Mouse (Mus musculus): ENCODE measurements around the gene Flad1.

Flad1 gene

GRCm38 (mm10) chr3:89425876-89426275 is 14.2 kb upstream of the Flad1 start:
- no peak for DNase-seq (ENCODE audit: low read depth)

- DNase-seq (ENCODE audit: low read depth): no peak
These were observed 13.5 kb upstream of the Flad1 start for GRCm38 (mm10) chr3:89425141-89425525.

DNA sequence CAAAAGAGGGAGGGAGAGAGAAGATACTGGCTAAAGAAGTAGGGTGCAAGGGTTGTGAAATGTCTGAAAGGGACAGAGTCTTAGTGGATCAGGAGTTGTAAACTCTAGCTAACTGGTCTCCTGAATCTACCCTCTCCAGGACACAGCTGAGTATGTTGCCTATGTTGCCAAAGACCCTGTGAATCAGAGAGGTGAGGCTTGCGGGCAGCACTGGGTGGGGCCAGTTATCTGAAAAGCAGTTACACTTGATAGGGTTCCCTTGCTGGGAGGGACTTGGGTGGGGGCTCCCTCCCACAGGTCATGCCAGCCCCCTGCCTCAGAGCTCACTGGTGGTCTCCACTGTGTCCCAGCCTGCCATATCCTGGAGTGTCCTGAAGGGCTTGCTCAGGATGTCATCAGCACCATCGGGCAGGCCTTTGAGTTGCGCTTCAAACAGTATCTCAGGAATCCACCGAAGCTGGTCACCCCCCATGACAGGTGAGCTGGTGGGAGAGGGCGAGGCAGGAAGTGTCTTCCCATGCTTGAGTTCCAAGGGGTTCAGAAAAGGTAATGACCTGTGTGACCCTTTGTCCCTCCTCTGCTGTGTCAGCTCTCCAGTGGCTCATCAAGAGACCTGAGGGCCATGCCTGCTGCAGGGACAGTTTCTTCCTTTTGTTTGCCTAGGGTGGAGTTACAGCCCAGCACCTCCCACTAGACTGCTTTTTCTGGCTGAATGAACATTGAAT is 12.9 kb upstream of the Flad1 start:
- no peak for DNase-seq (ENCODE audit: low read depth)

DNA sequence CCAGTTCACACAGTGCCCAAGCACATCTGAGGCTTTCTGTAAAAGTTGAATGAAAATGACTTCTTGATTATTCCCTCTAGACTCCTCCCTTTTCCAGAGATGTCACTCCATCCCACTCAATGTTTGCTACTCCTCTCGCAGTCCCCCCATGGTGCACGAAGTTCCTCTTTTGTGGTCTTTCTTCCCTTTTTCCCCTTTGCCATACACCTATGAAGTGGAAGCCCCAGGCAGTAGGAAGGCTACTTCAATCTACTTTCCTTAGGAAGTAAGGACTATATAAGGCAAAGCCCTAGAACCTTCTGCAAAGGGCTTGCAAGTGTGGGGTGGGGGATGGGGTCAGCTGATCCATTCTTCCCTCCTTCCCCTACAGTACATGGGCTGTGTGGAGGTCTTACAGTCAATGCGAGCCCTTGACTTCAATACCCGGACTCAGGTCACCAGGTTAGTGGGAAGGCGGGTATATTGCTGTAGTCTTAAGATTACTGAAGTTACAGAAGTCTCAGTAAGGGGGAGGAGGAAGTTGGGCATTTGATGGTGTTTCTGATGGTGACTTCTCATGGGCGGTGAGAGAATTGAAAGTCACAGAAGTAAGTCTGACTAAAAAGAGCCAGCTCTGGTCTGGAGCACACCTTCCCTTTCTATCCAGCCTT is 11.0 kb upstream of the Flad1 start:
- no peak for DNase-seq (ENCODE audit: low read depth)

- DNase-seq (ENCODE audit: low read depth): peak; percentile 85
These were observed 10.3 kb upstream of the Flad1 start for GRCm38 (mm10) chr3:89421810-89422473.

- peak; percentile 97 for DNase-seq (ENCODE audit: low read depth)
These were observed 9.5 kb upstream of the Flad1 start for GRCm38 (mm10) chr3:89421002-89421774.

- peak; percentile 19 for DNase-seq (ENCODE audit: low read depth)
These were observed 8.8 kb upstream of the Flad1 start for GRCm38 (mm10) chr3:89420421-89420820.

DNA sequence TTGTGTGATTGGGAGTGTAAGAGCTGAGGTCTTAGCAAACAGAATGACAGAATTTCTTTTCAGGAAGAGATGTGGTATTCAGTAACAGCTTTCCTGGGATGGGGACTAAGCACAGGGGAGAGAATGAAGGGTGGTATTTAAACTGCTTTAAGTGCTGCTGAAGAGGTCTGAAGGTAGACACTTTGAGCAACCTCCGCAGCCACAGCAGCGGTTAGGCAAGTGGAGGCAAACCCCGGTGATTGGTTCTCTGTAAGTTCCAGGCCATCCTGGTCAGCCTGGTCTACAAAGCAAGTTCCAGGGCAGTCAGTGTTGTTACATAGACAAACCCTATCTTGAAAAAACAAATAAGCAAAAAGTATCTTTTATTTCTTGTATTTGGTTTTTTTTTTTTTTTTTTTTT is 8.3 kb upstream of the Flad1 start:
- peak; percentile 46 for DNase-seq (ENCODE audit: low read depth)

DNA sequence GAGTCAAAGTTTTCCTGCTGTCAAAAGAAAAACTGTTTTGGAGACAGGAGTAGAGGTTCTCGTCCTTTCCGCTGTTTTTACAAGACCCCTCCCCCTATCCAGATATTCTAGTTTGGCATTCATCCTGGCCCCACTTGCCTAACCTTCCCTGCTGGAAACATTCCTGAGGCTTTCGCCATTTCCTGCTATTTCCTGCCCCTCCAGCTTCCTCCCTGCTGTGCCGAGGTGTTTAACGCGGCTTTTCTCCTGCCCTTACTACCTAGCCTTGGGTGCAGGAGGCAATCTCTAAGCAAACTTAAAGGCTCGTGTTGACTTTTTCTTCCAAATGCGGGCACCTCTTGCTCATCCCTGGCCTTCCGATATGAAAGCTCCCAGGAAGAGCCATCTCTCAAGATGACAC is 7.9 kb upstream of the Flad1 start:
- DNase-seq (ENCODE audit: low read depth): peak; percentile 92

- DNase-seq (ENCODE audit: low read depth): peak; percentile 86
These were observed 7.2 kb upstream of the Flad1 start for GRCm38 (mm10) chr3:89418861-89419250.

DNA sequence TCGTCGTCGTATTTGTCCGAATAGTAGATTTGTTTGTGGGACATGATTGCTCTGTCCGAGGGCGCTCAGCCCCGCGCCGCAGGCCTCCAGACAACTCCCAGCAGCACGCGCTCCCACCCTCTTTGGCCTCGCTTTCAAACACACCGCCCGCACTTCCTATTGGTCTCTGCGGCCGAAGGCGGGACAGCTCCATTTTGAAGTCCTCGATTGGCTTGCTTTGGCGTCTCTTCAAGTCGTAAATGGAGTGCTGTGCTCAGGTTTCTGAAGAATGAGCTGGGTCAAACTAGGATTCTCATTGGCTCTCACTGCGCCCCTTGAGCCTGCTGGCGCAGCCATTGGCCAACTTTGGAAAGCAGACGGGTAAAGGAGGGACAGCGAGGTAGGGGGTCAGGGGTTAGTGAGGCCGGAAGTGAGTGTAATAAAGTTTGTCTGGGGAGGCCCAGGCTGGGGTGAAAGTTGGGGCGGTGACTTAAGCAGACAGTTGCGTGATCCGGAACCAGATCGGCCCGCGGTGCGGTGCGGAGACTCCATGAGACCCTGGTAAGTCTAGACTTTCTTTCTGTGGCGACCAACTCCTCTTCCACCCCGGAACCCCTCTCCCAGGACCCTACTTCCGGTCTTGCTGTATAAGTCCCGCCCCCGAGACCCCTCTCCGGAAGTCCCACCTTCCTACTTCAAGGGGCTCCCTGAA is 6.6 kb upstream of the Flad1 start, which contains the start of the genes Cks1b and Shc1:
Gene Cks1b (minus strand): TSS at position 214 of the 691 bp plus-strand sequence.
Gene Shc1 (plus strand): TSS at position 274 of the 691 bp plus-strand sequence.
- peak; percentile 99 for DNase-seq (ENCODE audit: low read depth)

DNA sequence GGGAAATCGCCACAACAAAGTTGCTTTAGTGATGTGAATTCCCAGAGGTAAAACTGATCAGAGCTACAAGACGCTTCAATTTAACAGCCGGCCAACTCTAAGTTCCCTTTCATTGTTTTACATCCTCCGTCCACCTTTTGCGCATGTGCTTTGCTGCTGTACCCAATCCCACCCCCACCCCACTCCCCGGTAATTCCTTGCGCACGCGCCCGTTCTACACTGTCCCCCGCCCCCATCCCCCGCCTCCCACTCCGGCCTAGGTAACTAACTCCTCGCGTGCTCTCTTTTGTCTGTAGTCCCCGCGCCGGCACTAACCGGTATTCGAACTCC is 6.1 kb upstream of the Flad1 start:
- DNase-seq (ENCODE audit: low read depth): no peak

DNA sequence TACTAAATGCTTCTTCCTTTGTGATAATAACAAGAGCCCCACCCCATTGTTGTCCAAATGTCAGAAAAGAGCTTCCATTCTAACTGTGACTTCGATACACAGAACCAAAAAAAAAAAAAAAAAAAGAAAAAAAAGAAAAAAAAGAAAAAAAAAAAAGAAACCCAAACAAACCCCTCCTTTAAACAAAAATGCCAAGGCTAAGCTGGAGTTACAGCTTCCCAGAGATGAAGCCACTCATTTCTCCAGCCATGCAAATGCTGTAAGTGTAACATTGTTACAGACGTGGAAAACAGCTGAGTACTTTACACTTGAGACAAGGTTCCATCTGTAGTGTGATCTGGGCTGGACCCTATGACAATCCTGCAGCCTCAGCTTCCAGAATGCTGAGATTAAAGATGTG is 5.5 kb upstream of the Flad1 start:
- DNase-seq (ENCODE audit: low read depth): no peak

DNA sequence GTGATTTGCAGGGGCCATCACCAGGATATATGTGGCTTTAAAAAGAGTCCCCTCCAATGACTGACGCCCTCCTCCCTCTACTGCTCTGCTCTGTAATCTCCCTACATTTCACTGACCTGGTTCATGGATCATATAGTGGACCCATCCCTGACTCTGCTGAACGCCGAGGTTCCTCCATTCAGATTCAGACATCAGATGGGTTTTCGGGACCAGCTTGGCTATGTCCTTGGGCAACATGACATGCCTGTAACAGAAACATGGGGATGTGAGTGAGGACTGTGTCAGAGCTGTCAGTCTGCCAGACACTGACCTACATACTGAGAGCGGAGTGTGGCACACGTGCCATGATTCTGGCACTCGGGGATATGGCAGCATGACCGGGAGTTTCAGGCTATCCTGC is 4.5 kb upstream of the Flad1 start:
- DNase-seq (ENCODE audit: low read depth): no peak

DNA sequence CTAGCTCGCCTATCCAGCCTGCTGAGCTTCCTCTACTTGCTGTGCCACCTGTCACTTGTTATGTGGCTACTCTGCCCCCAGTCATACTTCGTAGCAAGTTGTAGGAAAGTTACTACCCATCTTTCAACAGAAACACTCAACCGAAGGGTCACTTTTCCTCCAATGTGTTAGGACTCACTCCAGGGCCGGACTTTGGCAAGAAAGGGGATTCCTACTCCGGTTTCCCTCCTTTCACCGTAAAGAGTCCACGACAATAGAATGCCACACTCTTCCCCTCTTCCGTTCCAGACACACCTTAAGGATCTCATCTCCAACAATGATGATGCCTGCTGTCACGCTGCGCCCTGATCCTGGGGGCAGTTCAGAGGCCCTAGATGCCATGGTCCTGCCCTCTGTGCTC is 806 bp downstream of the Flad1 start:
- no peak for DNase-seq (ENCODE audit: low read depth)

DNA sequence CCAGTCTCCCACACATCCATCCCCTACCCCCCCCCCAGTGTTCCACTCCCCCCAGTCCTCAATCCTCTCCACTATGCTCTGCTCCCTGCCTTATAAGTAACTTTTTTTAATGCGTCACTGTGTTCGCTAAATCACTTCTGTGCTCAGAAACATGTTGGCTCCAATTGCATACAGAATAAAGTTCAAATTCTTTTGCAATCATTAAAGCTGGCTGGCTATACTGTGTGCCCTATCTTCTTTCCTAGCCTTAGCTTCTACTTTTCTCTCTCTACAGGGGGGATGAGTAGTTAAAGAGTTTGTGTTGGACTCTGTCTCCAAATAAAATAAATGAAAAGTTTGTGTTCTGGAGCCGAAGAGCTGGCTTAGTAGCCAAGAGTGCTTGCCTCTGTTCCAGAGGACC is 2.0 kb downstream of the Flad1 start:
- no peak for DNase-seq (ENCODE audit: low read depth)

DNA sequence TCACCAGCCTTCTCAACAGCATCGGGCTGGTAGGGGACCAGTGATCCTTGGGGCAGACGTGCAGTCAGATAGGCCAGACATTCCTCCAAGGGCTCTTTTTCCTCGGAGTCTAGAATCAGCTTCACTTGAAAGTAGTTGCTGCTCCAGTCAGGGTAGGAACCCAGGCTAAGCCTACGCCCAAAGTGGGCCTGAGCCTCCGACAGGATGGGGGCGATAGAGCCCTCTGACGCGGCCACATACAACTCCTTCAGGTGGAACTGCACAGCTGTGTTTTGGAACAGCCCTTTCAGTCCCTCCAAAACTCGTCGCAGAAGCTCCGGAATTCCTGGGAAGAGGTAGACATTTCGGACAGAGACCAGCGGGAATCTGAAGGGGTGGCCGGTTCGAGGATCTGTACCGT is 3.2 kb downstream of the Flad1 start:
- no peak for DNase-seq (ENCODE audit: low read depth)

- DNase-seq (ENCODE audit: low read depth): peak; percentile 62
These were observed 4.8 kb downstream of the Flad1 start for GRCm38 (mm10) chr3:89406887-89407286.

DNA sequence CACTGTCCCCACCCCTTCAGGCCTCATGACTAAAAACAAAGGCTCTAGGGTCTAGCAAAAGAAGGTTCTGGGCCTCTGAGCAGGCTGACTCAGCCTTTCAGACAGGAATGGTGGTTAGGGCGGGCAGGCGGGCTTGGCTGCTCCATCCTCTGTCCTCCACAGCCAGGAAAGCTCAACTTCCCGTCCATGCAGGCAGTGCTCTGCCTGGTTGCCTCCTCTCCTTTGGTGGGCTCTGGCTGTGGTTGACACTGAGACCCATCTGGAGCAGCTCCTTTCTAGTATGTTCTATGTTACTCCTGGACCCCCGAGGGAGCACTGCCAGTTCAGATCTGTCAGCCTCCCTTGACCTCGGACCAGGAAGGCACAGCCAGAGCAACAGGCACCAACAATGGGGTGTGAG is 9.0 kb downstream of the Flad1 start, which contains the start of gene Lenep:
Gene Lenep (minus strand): TSS at position 101 of the 400 bp plus-strand sequence.
- peak; percentile 55 for DNase-seq (ENCODE audit: low read depth)

GRCm38 (mm10) chr3:89401329-89401728 is 10.3 kb downstream of the Flad1 start:
- no peak for DNase-seq (ENCODE audit: low read depth)

DNA sequence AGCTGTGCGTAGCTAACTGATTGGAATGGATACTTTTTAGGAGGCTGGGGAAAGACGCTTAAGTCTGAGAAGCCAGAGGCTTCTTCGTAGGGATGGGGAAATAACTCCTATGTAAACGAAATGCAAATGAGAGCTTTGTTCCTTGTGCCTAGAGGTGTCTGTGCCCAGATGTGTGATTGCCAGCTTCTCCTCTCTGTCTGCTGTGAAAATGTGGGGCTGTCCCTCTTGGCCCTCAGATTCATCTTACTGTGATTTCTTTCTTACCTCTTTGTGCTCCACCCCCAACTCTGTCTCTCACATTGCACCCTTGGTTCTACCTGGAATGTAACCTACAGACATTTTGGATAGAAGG is 15.0 kb downstream of the Flad1 start:
- DNase-seq (ENCODE audit: low read depth): no peak

Data from NIH3T3 (cell line).